Mouse (Mus musculus) CH12.LX (cell line): ENCODE measurements around the gene Pcgf6. TPM values are rescaled to one million over a fixed set of nuclear protein-coding genes. Genes with fewer than 3 reads are reported as not detected.

Experiments used
- DNase-seq: peaks from one replicate; pipeline ENCODE4 v3.0.0-alpha.2; 2013; ENCODE audit errors: extremely low read depth
- H3K27ac ChIP-seq: 2 replicates; pipeline ENCODE4 v1.5.1; 2012; ENCODE audit warnings: low read depth, mild to moderate bottlenecking, control low read depth, moderate library complexity; ENCODE audit not compliant: insufficient read depth
- H3K27me3 ChIP-seq: replicated peaks from 2 replicates; pipeline ENCODE3; 2012; ENCODE audit warnings: inconsistent platforms
- H3K36me3 ChIP-seq, 2 experiments: replicated peaks in 1 of 2; 2 replicates each; pipeline versions ENCODE3 to v1.6.1; 2012; ENCODE audit warnings: inconsistent platforms in 1 of 2, low read length in 1 of 2, mild to moderate bottlenecking in 1 of 2, mixed read lengths in 1 of 2, moderate library complexity in 1 of 2; ENCODE audit not compliant: control insufficient read depth in 1 of 2, insufficient read depth in 1 of 2
- H3K4me1 ChIP-seq, 2 experiments: 2 replicates each; pipeline ENCODE4 v1.6.1; 2012; ENCODE audit warnings: inconsistent platforms in 1 of 2, moderate library complexity in 1 of 2; ENCODE audit not compliant: insufficient read depth in 2 of 2, control insufficient read depth in 1 of 2
- H3K4me2 ChIP-seq: 2 replicates; pipeline ENCODE4 v1.6.1; 2012; ENCODE audit warnings: low read depth, mild to moderate bottlenecking, control low read depth; ENCODE audit not compliant: poor library complexity, insufficient read depth, severe bottlenecking
- H3K4me3 ChIP-seq, 3 experiments: fragments of 150-350 bp in 1 of 3; sonication (generic) in 1 of 3; replicated peaks in 1 of 3; 2 replicates each; pipeline versions ENCODE3 to v1.5.1; 2011 to 2012; ENCODE audit warnings: low read depth in 2 of 3, low read length in 2 of 3, mild to moderate bottlenecking in 2 of 3, moderate library complexity in 2 of 3, control low read depth in 1 of 3, improper control_type of control experiment in 1 of 3, inconsistent platforms in 1 of 3, mixed read lengths in 1 of 3; ENCODE audit not compliant: poor library complexity in 1 of 3
- H3K79me2 ChIP-seq: replicated peaks from 2 replicates; pipeline ENCODE4 v1.6.1; 2012; ENCODE audit warnings: mild to moderate bottlenecking, moderate library complexity; ENCODE audit not compliant: control insufficient read depth, poor library complexity, insufficient read depth, severe bottlenecking; ENCODE audit errors: extremely low read depth
- H3K9ac ChIP-seq: 2 replicates; pipeline ENCODE4 v1.6.1; 2012; ENCODE audit warnings: low read depth, mild to moderate bottlenecking, control low read depth, moderate library complexity; ENCODE audit not compliant: insufficient read depth
- H3K9me3 ChIP-seq: replicated peaks from 2 replicates; pipeline ENCODE3; 2012; ENCODE audit warnings: low read length, inconsistent platforms, mixed read lengths
- EP300 ChIP-seq: IDR thresholded peaks from 2 replicates; pipeline ENCODE4 v1.6.1; 2011; ENCODE audit warnings: low read length, improper control_type of control experiment
- ETS1 ChIP-seq: conservative IDR thresholded peaks from 2 replicates; pipeline ENCODE4 v1.6.1; 2012; ENCODE audit warnings: low read depth, mild to moderate bottlenecking, inconsistent platforms, low read length, improper control_type of control experiment, moderate library complexity
- IRF4 ChIP-seq: IDR thresholded peaks from 2 replicates; pipeline ENCODE4 v1.6.1; 2014; ENCODE audit warnings: low read depth, mild to moderate bottlenecking, inconsistent platforms, low read length, improper control_type of control experiment
- JUN ChIP-seq: IDR thresholded peaks from 2 replicates; pipeline ENCODE4 v1.6.1; 2011; ENCODE audit warnings: low read depth, mild to moderate bottlenecking, low read length, improper control_type of control experiment, moderate library complexity; ENCODE audit not compliant: insufficient read depth
- JUND ChIP-seq: conservative IDR thresholded peaks from 2 replicates; pipeline ENCODE4 v1.6.1; 2011; ENCODE audit warnings: low read depth, low read length, improper control_type of control experiment
- KAT2A ChIP-seq: IDR thresholded peaks from 2 replicates; pipeline ENCODE4 v1.6.1; 2012; ENCODE audit warnings: low read length, improper control_type of control experiment, inconsistent platforms; ENCODE audit not compliant: insufficient replicate concordance
- MAFK ChIP-seq: IDR thresholded peaks from 2 replicates; pipeline ENCODE4 v1.6.1; 2011; ENCODE audit warnings: low read length, improper control_type of control experiment; ENCODE audit not compliant: insufficient replicate concordance
- MAZ ChIP-seq: IDR thresholded peaks from 2 replicates; pipeline ENCODE4 v1.6.1; 2012; ENCODE audit warnings: low read depth, mild to moderate bottlenecking, inconsistent platforms, low read length, improper control_type of control experiment, moderate library complexity
- MXI1 ChIP-seq: IDR thresholded peaks from 2 replicates; pipeline ENCODE4 v1.6.1; 2011; ENCODE audit warnings: mild to moderate bottlenecking, low read depth, low read length, improper control_type of control experiment
- MYC ChIP-seq: IDR thresholded peaks from 2 replicates; pipeline ENCODE4 v1.6.1; 2011; ENCODE audit warnings: low read depth, mild to moderate bottlenecking, improper control_type of control experiment, low read length
- PAX5 ChIP-seq: IDR thresholded peaks from 2 replicates; pipeline ENCODE4 v1.6.1; 2012; ENCODE audit warnings: low read length, inconsistent platforms, mixed read lengths
- POLR2A ChIP-seq: IDR thresholded peaks from 2 replicates; pipeline ENCODE4 v1.6.1; 2011; ENCODE audit warnings: low read depth, mild to moderate bottlenecking, improper control_type of control experiment, low read length
- SIN3A ChIP-seq: IDR thresholded peaks from 2 replicates; pipeline ENCODE4 v1.6.1; 2012; ENCODE audit warnings: low read length, improper control_type of control experiment, inconsistent platforms
- SMC3 ChIP-seq: IDR thresholded peaks from 2 replicates; pipeline ENCODE4 v1.6.1; 2011; ENCODE audit warnings: low read depth, low read length, improper control_type of control experiment
- TBP ChIP-seq: conservative IDR thresholded peaks from 2 replicates; pipeline ENCODE4 v1.6.1; 2011; ENCODE audit warnings: low read depth, low read length, improper control_type of control experiment
- TCF12 ChIP-seq: IDR thresholded peaks from 2 replicates; pipeline ENCODE4 v1.6.1; 2014; ENCODE audit warnings: low read depth, mild to moderate bottlenecking, inconsistent platforms, low read length, improper control_type of control experiment
- UBTF ChIP-seq: IDR thresholded peaks from 2 replicates; pipeline ENCODE4 v1.6.1; 2012; ENCODE audit warnings: low read depth, mild to moderate bottlenecking, inconsistent platforms, low read length, improper control_type of control experiment, moderate library complexity
- USF2 ChIP-seq: conservative IDR thresholded peaks from 2 replicates; pipeline ENCODE4 v1.6.1; 2011; ENCODE audit warnings: low read depth, low read length, improper control_type of control experiment
- ZKSCAN1 ChIP-seq: IDR thresholded peaks from 2 replicates; pipeline ENCODE4 v1.6.1; 2012; ENCODE audit warnings: low read depth, inconsistent platforms, low read length, improper control_type of control experiment, borderline replicate concordance
- ZNF384 ChIP-seq: IDR thresholded peaks from 2 replicates; pipeline ENCODE4 v1.6.1; 2012; ENCODE audit warnings: low read depth, low read length, improper control_type of control experiment, inconsistent platforms
- dilution Hi-C: fragments of 300-500 bp; cut with MboI; formaldehyde crosslinking; loops from 2 replicates; pipeline ENCODE4 v1.14.3; 2020; ENCODE audit warnings: low sequenced_read_pairs; ENCODE audit not compliant: extremely low pct_unique_long_range_greater_than_20kb, extremely low pct_ligation_motif_present
- in situ Hi-C: fragments of 300-500 bp; cut with MboI; formaldehyde crosslinking; loops from 3 replicates; pipeline ENCODE4 v1.14.3; 2019; ENCODE audit warnings: low sequenced_read_pairs, low pct_ligation_motif_present, low pct_unique_long_range_greater_than_20kb, mixed read lengths
- polyA plus RNA-seq: library from polyadenylated mRNA; unstranded; fragments of >175 nt; gene quantifications from 2 replicates; pipeline ENCODE4 v1.2.1, GENCODE M21; 2012; ENCODE audit warnings: low read depth; ENCODE audit not compliant: insufficient read length
- total RNA-seq, 2 experiments: library from RNA; depleted of rRNA; stranded (reverse); fragments of 300-350 nt in 1 of 2; fragments of >200 nt in 1 of 2; gene quantifications; 2 replicates each; pipeline ENCODE4 v1.2.3; 2012 to 2014

The Pcgf6 gene
- total and polyA plus RNA-seq, 3 experiments = 17.3 to 43.8 (median 39.7) TPM

DNA sequence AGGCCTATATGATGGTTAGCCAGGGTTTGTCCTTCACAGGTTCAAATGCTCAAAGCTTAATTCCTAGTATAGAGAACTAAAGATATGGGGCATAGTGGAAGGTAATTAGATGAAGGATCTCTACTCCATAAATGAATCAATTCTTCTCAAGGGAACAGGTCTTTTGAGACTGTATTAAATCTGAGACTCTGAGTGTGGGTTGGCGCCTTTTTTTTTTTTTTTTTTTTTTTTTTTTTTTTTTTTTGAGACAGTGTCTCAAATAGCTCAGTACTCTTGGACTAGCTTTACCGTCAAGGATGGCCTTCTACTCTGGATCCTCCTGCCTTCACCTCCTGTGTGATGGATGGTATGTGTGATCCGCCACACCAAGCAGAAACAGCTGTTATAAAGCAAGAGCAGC, 14.1 kb downstream of the Pcgf6 start:
- Histone ChIP-seq H3K4me1 (peaks cover 6 to 22% of the 10 kb centered on the region in 2 experiments), H3K79me2 (no peaks in the 10 kb centered on the region), H3K36me3 (peaks cover 41 to 84% of the 10 kb centered on the region in 2 experiments), H3K9me3 (no peaks in the 10 kb centered on the region), H3K4me2 (no peak overlapping the region), H3K27ac (no peak overlapping the region), H3K27me3 (no peaks in the 10 kb centered on the region), H3K4me3 (no peak overlapping the region), H3K9ac (no peak overlapping the region)
- TF ChIP-seq ZNF384 = peak; percentile 83
- TF ChIP-seq ETS1 = no peak
- TF ChIP-seq USF2 = no peak
- TF ChIP-seq MXI1 = no peak
- TF ChIP-seq SIN3A = no peak
- no peak for TF ChIP-seq SMC3
- no peak for DNase-seq
- dilution Hi-C loops (no loop called here), in situ Hi-C loops (no loop called here)

DNA sequence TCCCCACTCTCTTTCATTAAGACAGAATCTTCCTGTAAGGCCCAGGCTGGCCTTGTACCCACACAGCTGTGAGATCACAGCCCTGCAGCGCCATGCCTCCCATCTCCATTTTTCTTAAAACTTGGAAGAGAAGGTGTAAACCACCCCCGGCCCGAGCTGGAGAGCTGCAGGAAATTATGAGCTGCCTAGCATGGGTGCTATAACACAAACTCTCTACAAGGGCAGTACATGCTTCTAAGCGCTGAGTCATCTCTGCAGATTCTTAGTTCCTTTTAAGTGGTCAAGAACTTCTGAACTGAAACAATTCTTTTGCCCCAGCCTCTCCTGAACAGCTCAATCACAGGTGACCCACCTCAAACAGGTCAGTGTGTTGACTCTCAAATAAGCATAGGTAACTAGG, 15.8 kb downstream of the Pcgf6 start:
- peaks cover 6 to 22% of the 10 kb centered on the region in 2 experiments for H3K4me1 ChIP-seq
- H3K4me2 ChIP-seq = peak overlapping the region; percentile 71
- no peaks in the 10 kb centered on the region for H3K79me2 ChIP-seq
- TF ChIP-seq PAX5 (no peak), JUN (peak; percentile 79), TCF12 (0 out of 2 replicates have a peak, but pooled peaks have one; percentile 29), SMC3 (no peak), TBP (no peak), POLR2A (no peak), UBTF (no peak), ETS1 (peak; percentile 32; the same call in 1 of the 2 replicates), JUND (peak; percentile 88), EP300 (peak; percentile 96), ZKSCAN1 (no peak), IRF4 (peak; percentile 94), MAFK (peak; percentile 71; the same call in 1 of the 2 replicates), MYC (peak; percentile 61; the same call in 1 of the 2 replicates), MAZ (no peak), KAT2A (no peak)
- H3K9ac ChIP-seq = no peak overlapping the region; the same call in 1 of the 2 replicates
- no peak overlapping the region for H3K4me3 ChIP-seq
- H3K36me3 ChIP-seq = peaks cover 38 to 71% of the 10 kb centered on the region in 2 experiments
- DNase-seq = peak; percentile 56
- dilution Hi-C loops (no loop called here), in situ Hi-C loops (no loop called here)
- H3K9me3 ChIP-seq = no peaks in the 10 kb centered on the region
- H3K27me3 ChIP-seq = no peaks in the 10 kb centered on the region
- H3K27ac ChIP-seq = peak overlapping the region; percentile 64
